Mouse (Mus musculus): Measurements from ENCODE around the gene Atg16l1. TPM values are rescaled to one million over a fixed set of nuclear protein-coding genes. Genes with fewer than 3 reads are reported as not detected.

Gene Atg16l1
- 20.3 and 21.1 TPM in 2 replicates for polyA plus RNA-seq (2015; fragmentation: Nextera tagmentation; extraction: Ambion mirVana)

DNA sequence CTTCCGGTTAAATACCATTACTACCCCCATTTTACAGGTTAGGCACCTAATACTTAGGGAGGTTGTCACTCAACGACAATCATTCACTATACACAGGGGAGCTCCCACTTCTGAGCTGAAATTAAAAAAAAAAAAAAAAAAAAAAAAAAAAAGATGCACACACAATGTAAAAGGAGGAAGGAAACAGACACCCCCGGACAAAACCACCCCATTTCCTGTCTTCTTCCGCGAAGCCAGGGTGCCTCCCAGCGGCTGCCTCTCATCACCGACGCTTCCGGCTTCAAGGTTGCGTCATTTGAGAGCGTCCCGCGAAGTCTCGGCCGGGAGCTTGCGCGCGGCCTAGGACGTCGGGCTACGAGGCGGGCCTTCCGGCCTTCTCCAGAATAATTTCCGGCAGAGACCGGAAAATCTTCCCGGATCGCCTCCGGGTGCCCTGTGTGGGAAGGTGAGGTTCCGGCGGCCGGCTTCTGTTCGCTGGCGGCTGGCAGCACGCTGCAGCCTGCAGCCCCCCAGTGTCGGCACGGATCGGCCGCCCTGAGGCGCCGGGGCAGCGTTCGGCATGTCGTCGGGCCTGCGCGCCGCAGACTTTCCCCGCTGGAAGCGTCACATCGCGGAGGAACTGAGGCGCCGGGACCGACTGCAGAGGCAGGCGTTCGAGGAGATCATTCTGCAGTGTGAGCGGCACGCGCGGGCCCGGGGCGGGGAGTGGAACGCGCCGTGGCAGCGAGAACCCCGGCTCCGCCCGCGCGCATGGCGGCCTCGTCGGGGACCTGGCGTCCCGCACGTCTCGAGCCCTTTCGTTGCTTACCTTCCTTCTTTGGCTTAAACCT is at the start of gene Atg16l1:
TSS of gene Atg16l1 (plus strand) at position 230 of the 830 bp plus-strand sequence.

DNA sequence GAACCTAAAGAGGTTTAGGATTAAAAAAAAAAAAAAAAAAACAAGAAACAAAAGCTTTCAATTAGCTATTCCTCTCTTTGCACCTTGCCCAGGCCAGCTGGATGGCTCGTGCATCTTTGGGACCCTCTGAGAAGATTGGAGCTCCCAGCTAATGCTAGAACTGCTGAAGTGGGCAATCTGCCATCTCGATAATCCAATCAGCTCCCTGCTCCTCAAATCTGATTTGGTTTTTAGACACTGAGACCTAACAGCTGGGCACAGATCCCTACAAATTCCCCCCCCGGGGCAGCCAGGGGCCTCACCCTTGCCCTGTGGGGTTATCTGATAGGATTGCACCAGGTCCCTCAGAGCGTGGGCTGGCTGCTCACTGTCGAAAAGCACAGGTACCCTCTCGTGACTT is 47.9 kb downstream of the Atg16l1 start, which contains the start of gene Sag:
TSS of gene Sag (plus strand) at position 105 of the 400 bp plus-strand sequence.

Other genes with a start within 250 kb of the Atg16l1 start
- gene Neu2, start 246.0 kb upstream of the Atg16l1 start, polyA plus RNA-seq (2015; fragmentation: Nextera tagmentation; extraction: Ambion mirVana), result 0.17 and 0.25 TPM in 2 replicates
- 1.3 and 1.5 TPM in 2 replicates for gene Ngef, start 182.0 kb upstream of the Atg16l1 start, polyA plus RNA-seq (2015; fragmentation: Nextera tagmentation; extraction: Ambion mirVana)
- gene Inpp5d, start 135.6 kb upstream of the Atg16l1 start, polyA plus RNA-seq (2015; fragmentation: Nextera tagmentation; extraction: Ambion mirVana), result 1.8 and 7.4 TPM in 2 replicates
- 3.5 TPM in 2 replicates for gene Sag, start 47.8 kb downstream of the Atg16l1 start, polyA plus RNA-seq (2015; fragmentation: Nextera tagmentation; extraction: Ambion mirVana)
- gene Dgkd, start 97.4 kb downstream of the Atg16l1 start, polyA plus RNA-seq (2015; fragmentation: Nextera tagmentation; extraction: Ambion mirVana), result 11.5 and 15.1 TPM in 2 replicates

Data from adrenal gland, postnatal 0 days (tissue).